Mouse (Mus musculus): Measurements from ENCODE around the gene Ccr1. TPM values are rescaled to one million over a fixed set of nuclear protein-coding genes. Genes with fewer than 3 reads are reported as not detected.

The Ccr1 gene
- polyA plus RNA-seq, 1 experiment from 2014 or later = 0.76 TPM

DNA sequence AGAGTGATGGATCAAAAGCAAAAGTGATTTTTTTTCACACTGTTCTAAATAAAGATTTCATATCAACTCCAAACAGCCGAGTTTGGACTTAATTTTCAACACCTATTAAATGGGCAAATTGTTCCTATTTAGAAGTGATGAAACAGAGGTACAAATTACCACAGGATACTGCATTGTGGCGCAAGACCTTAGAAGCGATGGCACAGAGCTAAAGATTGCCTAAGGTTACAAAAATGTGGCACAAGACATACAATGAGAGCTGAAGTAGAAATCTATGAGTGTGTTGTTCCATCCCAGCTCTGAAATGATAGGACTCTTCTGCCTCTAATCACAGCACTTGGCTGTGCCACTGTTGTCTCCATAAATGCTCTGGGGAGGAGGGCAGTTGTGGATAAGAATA is 3.7 kb downstream of the Ccr1 start:
- Histone ChIP-seq H3K9ac (ENCODE audit: low read depth, low read length) (no peak overlapping the region), H3K27ac (ENCODE audit: low read depth, low read length) (no peak overlapping the region), H3K36me3 (ENCODE audit: control insufficient read depth, insufficient read depth, low read length) (no peaks in the 10 kb centered on the region), H3K4me1 (ENCODE audit: control insufficient read depth, insufficient read depth, low read depth, low read length) (no peaks in the 10 kb centered on the region), H3K27me3 (replicated peaks; ENCODE audit: control insufficient read depth, insufficient read depth, low read length) (no peaks in the 10 kb centered on the region), H3K9me3 (ENCODE audit: control insufficient read depth, low read length) (no peaks in the 10 kb centered on the region), H3K4me3 (ENCODE audit: low read length) (no peak overlapping the region), H3K4me2 (ENCODE audit: low read length) (no peak overlapping the region)
- no peak for ATAC-seq
- 86% methylated on average over 3 of the region's 3 CpGs for WGBS

DNA sequence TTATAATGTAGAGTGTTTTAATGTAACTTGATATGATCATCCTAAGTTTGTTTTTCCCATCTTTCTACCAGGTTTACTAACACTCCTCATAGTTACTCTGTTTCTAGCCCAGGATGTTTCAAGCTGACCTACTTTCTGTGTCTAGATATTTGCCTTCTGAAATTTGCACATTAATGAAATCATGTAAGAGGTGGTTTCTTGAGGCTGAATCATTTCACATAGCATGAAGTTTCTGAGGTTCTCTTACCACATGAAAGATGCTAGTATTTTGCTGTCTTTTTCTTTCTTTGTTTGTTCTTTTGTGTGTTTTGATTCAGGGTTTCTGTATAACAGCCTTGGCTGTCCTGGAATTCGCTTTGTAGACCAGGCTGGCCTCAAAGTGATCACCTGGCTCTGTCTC is 8.3 kb downstream of the Ccr1 start:
- Histone ChIP-seq H3K36me3 (ENCODE audit: control insufficient read depth, insufficient read depth, low read length) (no peaks in the 10 kb centered on the region), H3K4me1 (ENCODE audit: control insufficient read depth, insufficient read depth, low read depth, low read length) (no peaks in the 10 kb centered on the region), H3K4me2 (ENCODE audit: low read length) (no peak overlapping the region), H3K27ac (ENCODE audit: low read depth, low read length) (no peak overlapping the region), H3K9ac (ENCODE audit: low read depth, low read length) (no peak overlapping the region), H3K4me3 (ENCODE audit: low read length) (no peak overlapping the region), H3K27me3 (replicated peaks; ENCODE audit: control insufficient read depth, insufficient read depth, low read length) (no peaks in the 10 kb centered on the region), H3K9me3 (ENCODE audit: control insufficient read depth, low read length) (no peaks in the 10 kb centered on the region)
- ATAC-seq = no peak
- 87% methylated on average over 1 of the region's 1 CpGs for WGBS

DNA sequence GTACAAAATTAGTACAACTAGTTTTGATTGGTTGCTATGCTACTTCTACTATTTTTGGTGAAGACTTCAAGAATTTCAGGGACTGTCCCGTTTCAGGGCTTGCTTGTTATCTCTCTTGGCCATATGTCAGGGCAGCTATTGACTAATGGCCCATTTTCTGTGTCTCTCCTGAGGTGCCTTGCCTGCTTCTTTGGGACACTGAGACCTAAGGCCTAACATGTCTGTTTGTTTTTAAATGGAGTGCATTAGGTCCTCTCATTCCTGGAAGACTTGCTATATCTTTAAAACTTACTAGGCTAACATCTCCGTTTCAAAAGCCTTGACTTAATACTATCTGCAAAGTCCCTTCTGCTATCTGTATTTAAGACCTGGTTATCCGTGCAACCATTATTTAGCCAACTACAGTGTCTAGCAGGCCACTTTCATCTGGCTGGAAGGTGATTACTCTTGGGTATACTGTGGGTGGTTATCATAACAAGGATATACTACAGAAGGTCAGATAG is 10.5 kb downstream of the Ccr1 start:
- Histone ChIP-seq H3K4me1 (ENCODE audit: control insufficient read depth, insufficient read depth, low read depth, low read length) (no peaks in the 10 kb centered on the region), H3K36me3 (ENCODE audit: control insufficient read depth, insufficient read depth, low read length) (no peaks in the 10 kb centered on the region), H3K9ac (ENCODE audit: low read depth, low read length) (no peak overlapping the region), H3K4me3 (ENCODE audit: low read length) (no peak overlapping the region), H3K9me3 (ENCODE audit: control insufficient read depth, low read length) (no peaks in the 10 kb centered on the region), H3K4me2 (ENCODE audit: low read length) (no peak overlapping the region), H3K27me3 (replicated peaks; ENCODE audit: control insufficient read depth, insufficient read depth, low read length) (no peaks in the 10 kb centered on the region), H3K27ac (ENCODE audit: low read depth, low read length) (no peak overlapping the region)
- ATAC-seq = no peak
- WGBS = 79% methylated on average over 3 of the region's 3 CpGs

DNA sequence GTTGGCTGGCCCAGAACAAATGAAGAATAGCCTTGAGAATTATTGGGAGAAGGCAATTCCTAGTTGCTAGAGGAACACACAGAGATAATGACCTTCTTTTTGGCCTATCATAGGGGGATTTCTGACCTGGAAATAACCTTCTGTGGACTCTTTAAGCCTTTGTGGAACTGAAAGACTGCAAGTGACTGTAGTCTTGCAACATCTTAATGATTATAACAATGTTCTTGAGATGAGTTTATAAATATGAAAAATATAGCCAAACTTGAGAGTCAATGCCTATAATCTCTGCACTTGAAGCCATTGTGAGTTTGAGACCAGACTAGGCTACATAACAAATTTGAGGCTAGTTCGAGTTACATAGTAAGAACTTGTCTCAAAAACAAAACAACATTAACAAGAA is 11.6 kb downstream of the Ccr1 start:
- no peak for ATAC-seq

DNA sequence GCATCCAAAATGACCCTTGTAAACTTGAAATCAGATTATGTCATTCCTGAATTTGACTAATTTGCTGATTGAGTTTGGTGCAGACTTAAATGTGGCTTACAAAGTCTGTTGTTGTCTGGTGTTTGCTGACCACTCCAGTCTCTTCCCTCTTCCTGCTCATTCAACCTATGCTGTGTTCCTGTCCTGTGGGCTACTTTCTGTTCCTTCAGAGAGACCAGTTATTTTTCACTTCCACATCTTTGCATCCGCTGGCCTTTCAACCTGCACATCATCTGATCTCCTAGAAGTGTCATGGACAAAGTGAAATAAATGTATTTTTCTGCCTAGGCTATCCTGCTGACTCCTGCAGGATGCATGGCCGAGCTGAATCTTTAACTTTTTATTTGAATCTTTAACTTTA is 14.9 kb downstream of the Ccr1 start:
- H3K4me2 ChIP-seq (ENCODE audit: low read length) = no peak overlapping the region
- ATAC-seq = no peak
- H3K9ac ChIP-seq (ENCODE audit: low read depth, low read length) = no peak overlapping the region
- no peak overlapping the region for H3K27ac ChIP-seq (ENCODE audit: low read depth, low read length)
- H3K9me3 ChIP-seq (ENCODE audit: control insufficient read depth, low read length) = no peaks in the 10 kb centered on the region
- no peaks in the 10 kb centered on the region for H3K36me3 ChIP-seq (ENCODE audit: control insufficient read depth, insufficient read depth, low read length)
- H3K4me1 ChIP-seq (ENCODE audit: control insufficient read depth, insufficient read depth, low read depth, low read length) = no peaks in the 10 kb centered on the region
- 86% methylated on average over 2 of the region's 2 CpGs for WGBS
- H3K4me3 ChIP-seq (ENCODE audit: low read length) = no peak overlapping the region
- H3K27me3 ChIP-seq (replicated peaks; ENCODE audit: control insufficient read depth, insufficient read depth, low read length) = no peaks in the 10 kb centered on the region

More for the DNA sequence above, 11.6 kb downstream of the Ccr1 start:
- Histone ChIP-seq H3K27me3 (replicated peaks; ENCODE audit: control insufficient read depth, insufficient read depth, low read length) (no peaks in the 10 kb centered on the region), H3K9me3 (ENCODE audit: control insufficient read depth, low read length) (no peaks in the 10 kb centered on the region), H3K27ac (ENCODE audit: low read depth, low read length) (no peak overlapping the region), H3K4me3 (ENCODE audit: low read length) (no peak overlapping the region), H3K4me1 (ENCODE audit: control insufficient read depth, insufficient read depth, low read depth, low read length) (no peaks in the 10 kb centered on the region), H3K36me3 (ENCODE audit: control insufficient read depth, insufficient read depth, low read length) (no peaks in the 10 kb centered on the region), H3K9ac (ENCODE audit: low read depth, low read length) (no peak overlapping the region), H3K4me2 (ENCODE audit: low read length) (no peak overlapping the region)
- WGBS = 79% methylated on average over 1 of the region's 1 CpGs

DNA sequence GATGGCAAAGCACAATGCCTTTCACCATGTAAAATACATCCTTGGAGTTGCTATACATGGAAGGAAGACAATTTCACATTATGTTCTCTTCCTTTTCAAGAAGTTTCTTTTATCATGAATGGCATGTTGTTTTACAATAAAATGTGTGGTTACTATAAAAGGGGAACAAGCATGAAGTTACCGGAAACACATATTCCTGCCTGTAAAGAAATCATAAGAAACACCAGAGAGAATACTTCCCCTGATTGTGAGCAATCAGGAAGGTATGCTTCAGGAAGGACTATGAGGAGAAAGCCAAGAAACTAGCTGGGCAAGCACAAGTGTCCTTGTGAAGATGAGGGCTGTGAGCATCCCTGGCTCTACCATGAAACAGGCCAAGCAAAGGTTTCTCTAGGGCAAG is 17.3 kb downstream of the Ccr1 start:
- Histone ChIP-seq H3K4me1 (ENCODE audit: control insufficient read depth, insufficient read depth, low read depth, low read length) (no peaks in the 10 kb centered on the region), H3K27me3 (replicated peaks; ENCODE audit: control insufficient read depth, insufficient read depth, low read length) (no peaks in the 10 kb centered on the region), H3K9me3 (ENCODE audit: control insufficient read depth, low read length) (no peaks in the 10 kb centered on the region), H3K9ac (ENCODE audit: low read depth, low read length) (no peak overlapping the region), H3K27ac (ENCODE audit: low read depth, low read length) (no peak overlapping the region), H3K36me3 (ENCODE audit: control insufficient read depth, insufficient read depth, low read length) (no peaks in the 10 kb centered on the region), H3K4me3 (ENCODE audit: low read length) (no peak overlapping the region), H3K4me2 (ENCODE audit: low read length) (no peak overlapping the region)
- WGBS = 97% methylated on average over 1 of the region's 1 CpGs
- ATAC-seq = no peak

DNA sequence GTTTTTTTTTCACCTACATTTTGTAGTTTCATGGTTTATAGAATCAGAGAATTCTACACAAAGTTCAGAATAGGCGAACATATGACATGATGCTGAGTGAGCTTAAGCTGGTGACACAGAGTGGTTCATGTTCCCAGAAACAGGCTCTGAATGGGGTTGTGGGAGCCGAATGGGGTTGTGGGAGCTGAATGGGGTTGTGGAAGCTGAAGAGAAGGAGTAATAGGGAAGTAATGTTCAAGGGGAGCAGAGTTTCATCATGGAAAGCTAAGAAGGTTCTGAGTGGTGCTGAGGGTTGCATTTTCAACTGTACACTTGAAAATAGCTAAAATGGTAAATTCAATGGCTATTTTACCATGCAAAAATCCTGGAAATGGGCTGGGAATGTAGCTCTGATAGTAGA is 19.1 kb downstream of the Ccr1 start:
- no peaks in the 10 kb centered on the region for H3K36me3 ChIP-seq (ENCODE audit: control insufficient read depth, insufficient read depth, low read length)
- H3K9me3 ChIP-seq (ENCODE audit: control insufficient read depth, low read length) = no peaks in the 10 kb centered on the region
- no peak overlapping the region for H3K4me3 ChIP-seq (ENCODE audit: low read length)
- no peak overlapping the region for H3K9ac ChIP-seq (ENCODE audit: low read depth, low read length)
- H3K4me1 ChIP-seq (ENCODE audit: control insufficient read depth, insufficient read depth, low read depth, low read length) = no peaks in the 10 kb centered on the region
- no peaks in the 10 kb centered on the region for H3K27me3 ChIP-seq (replicated peaks; ENCODE audit: control insufficient read depth, insufficient read depth, low read length)
- H3K4me2 ChIP-seq (ENCODE audit: low read length) = no peak overlapping the region
- WGBS = 86% methylated on average over 2 of the region's 2 CpGs
- no peak overlapping the region for H3K27ac ChIP-seq (ENCODE audit: low read depth, low read length)
- no peak for ATAC-seq

DNA sequence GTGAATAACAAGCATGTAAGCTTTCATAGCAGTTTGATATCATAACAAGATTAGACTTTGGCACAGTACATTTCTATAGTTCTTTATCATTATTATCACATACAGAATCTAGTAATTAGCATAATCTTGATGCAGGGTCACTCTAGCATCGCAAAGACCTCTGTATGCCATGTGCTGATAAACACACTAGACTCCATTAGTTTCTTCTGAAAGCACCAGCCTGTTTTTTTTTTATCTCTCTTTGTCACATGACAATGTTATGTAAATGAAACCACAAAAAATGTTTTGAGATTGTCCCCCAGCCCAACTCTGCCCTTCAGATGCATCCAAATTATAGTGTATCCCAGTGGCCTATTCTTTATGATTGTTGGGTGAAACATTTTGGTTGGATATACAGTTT is 20.7 kb downstream of the Ccr1 start:
- 67% methylated on average over 1 of the region's 1 CpGs for WGBS
- no peak overlapping the region for H3K9ac ChIP-seq (ENCODE audit: low read depth, low read length)
- H3K4me1 ChIP-seq (ENCODE audit: control insufficient read depth, insufficient read depth, low read depth, low read length) = no peaks in the 10 kb centered on the region
- no peaks in the 10 kb centered on the region for H3K36me3 ChIP-seq (ENCODE audit: control insufficient read depth, insufficient read depth, low read length)
- no peak overlapping the region for H3K4me3 ChIP-seq (ENCODE audit: low read length)
- H3K27ac ChIP-seq (ENCODE audit: low read depth, low read length) = no peak overlapping the region
- H3K4me2 ChIP-seq (ENCODE audit: low read length) = no peak overlapping the region
- H3K27me3 ChIP-seq (replicated peaks; ENCODE audit: control insufficient read depth, insufficient read depth, low read length) = no peaks in the 10 kb centered on the region
- H3K9me3 ChIP-seq (ENCODE audit: control insufficient read depth, low read length) = no peaks in the 10 kb centered on the region
- ATAC-seq = no peak

DNA sequence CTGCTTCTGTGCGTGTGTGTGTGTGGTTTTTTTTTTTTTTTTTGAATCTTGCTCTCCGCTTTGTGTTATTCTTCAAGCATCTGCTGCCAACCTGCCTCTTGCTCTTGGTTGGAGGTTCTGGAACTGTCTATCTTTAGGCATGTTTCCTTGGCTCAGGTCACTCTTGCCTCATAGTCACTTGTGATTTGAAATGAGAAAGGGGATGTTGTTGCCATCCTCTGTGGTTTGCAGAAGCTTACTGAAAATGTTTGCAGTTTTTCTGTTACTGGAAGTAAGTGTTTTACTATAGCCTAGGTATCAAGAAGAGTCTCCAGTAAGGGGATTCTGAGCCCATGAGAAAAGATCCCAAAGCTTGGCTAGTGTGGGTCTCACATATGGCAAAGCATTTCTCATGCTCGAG is 26.5 kb downstream of the Ccr1 start:
- Histone ChIP-seq H3K36me3 (ENCODE audit: control insufficient read depth, insufficient read depth, low read length) (no peaks in the 10 kb centered on the region), H3K4me2 (ENCODE audit: low read length) (no peak overlapping the region), H3K27me3 (replicated peaks; ENCODE audit: control insufficient read depth, insufficient read depth, low read length) (no peaks in the 10 kb centered on the region), H3K27ac (ENCODE audit: low read depth, low read length) (no peak overlapping the region), H3K4me3 (ENCODE audit: low read length) (no peak overlapping the region), H3K4me1 (ENCODE audit: control insufficient read depth, insufficient read depth, low read depth, low read length) (no peaks in the 10 kb centered on the region), H3K9me3 (ENCODE audit: control insufficient read depth, low read length) (no peaks in the 10 kb centered on the region), H3K9ac (ENCODE audit: low read depth, low read length) (no peak overlapping the region)
- WGBS = 90% methylated on average over 3 of the region's 3 CpGs
- ATAC-seq = no peak

DNA sequence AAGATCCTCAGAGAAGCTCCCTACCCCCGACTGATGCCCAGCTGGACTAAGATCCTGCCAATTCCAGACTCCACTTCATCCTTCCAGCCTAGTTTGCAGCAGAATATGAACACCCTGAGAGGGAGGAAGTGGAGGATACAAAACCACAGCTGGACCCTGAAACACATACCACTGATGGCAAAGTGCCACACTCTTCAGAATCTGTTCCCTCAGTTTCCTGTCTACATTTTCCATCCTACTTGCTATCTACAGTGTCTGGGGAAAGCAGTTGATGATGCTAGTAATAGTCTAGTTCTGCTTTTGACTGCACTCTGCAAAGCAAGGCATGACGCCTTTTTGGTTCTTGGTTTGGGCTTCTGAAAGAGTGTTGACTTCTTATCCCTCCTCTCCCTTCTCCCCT is 27.2 kb downstream of the Ccr1 start:
- H3K9ac ChIP-seq (ENCODE audit: low read depth, low read length) = no peak overlapping the region
- H3K9me3 ChIP-seq (ENCODE audit: control insufficient read depth, low read length) = no peaks in the 10 kb centered on the region
- WGBS = 85% methylated on average over 2 of the region's 2 CpGs
- H3K4me1 ChIP-seq (ENCODE audit: control insufficient read depth, insufficient read depth, low read depth, low read length) = no peaks in the 10 kb centered on the region
- no peak overlapping the region for H3K4me2 ChIP-seq (ENCODE audit: low read length)
- ATAC-seq = no peak
- no peaks in the 10 kb centered on the region for H3K27me3 ChIP-seq (replicated peaks; ENCODE audit: control insufficient read depth, insufficient read depth, low read length)
- no peak overlapping the region for H3K27ac ChIP-seq (ENCODE audit: low read depth, low read length)
- H3K4me3 ChIP-seq (ENCODE audit: low read length) = no peak overlapping the region
- H3K36me3 ChIP-seq (ENCODE audit: control insufficient read depth, insufficient read depth, low read length) = no peaks in the 10 kb centered on the region

All from hindbrain, embryonic 16.5 days (tissue).